Mouse (Mus musculus): ENCODE data around the gene Rdh16f2.
"Not testable (repeated sequence)": the region's sequence is repeated elsewhere in the genome, so short reads cannot be mapped to it uniquely, and the experiment has no call there.

GRCm38 (mm10) chr10:127917183-127917582 is 50.9 kb downstream of the Rdh16f2 start:
- TF ChIP-seq POLR2A, CTCF (IDR thresholded peaks at IDR 0.05; ENCODE audit: insufficient read depth, low read depth, low read length): not testable (repeated sequence)
